Mouse (Mus musculus) brain, embryonic 18.5 days (tissue): ENCODE data around the gene Zfp365.

ENCODE experiments used
- DNase-seq: peaks from one replicate; pipeline ENCODE4 v3.0.0-alpha.2; 2012; ENCODE audit warnings: low read depth, low spot score

The Zfp365 gene

DNA sequence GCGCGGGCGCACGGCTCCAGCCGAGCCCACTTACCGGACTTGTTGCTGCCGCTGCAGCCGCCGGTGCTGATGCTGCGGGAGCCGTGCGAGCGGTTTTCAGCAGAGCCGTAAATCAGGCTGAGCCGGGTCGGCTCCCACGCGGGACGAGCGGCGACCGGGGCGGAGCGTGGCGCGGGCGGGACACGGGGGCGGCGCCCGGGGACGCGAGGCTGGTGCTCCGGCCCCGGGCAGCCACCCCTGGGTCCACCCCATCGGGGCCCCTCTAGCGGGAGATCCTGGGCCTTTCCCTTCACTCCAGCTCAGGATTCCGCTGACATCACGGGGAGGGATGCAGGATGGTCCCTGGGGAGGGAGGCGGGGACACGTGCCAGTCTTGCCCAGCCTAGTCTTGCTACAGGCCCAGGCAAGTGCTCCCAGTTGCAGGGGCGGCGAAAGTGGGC lies at the start of gene Zfp365:
Zfp365 (minus strand) TSS at position 326 of the 440 bp plus-strand sequence.
- peak; percentile 69 for DNase-seq

GRCm38 (mm10) chr10:67959982-67960381 lies 47.5 kb upstream of the Zfp365 start:
- DNase-seq = no peak

DNA sequence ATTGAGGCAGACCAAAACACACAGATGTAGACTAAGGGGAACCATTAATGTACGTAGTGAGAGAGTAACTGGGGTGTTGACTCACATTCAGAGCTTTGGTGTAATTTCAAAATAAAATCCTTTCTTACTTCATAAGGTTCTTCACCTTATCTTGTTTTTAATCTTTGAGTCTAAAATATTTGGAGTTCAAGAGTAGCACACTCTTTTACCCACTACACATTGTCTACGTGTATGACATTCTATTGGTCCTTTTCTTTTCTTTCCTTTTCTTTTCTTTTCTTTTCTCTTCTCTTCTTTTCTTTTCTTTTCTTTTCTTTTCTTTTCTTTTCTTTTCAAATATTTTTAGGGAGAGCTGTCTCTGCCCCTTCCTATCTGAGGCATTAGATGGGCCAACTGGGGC lies 43.5 kb upstream of the Zfp365 start:
- DNase-seq = no peak

DNA sequence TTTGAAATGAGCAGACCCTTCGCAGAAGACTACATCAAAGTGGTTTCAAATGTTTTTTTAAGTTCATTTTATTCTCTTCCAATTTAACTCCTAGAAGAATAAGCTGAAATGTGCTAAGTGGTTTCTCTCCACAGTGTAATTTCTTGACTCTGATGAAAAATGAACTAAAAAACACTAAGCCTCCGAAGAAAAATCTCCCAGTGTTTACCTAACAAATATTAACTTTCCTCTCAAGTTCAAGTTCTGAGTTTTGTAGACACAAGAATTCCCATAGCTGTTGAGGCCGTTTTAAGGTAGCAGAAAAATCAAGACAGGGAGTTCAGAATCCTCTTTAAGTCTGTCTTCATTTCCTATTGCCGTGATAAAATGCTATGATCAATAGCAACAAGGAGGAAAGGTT lies 39.2 kb upstream of the Zfp365 start:
- DNase-seq = no peak

GRCm38 (mm10) chr10:67950059-67950748 lies 37.7 kb upstream of the Zfp365 start:
- DNase-seq = no peak

GRCm38 (mm10) chr10:67943513-67943912 lies 31.1 kb upstream of the Zfp365 start:
- DNase-seq = no peak

DNA sequence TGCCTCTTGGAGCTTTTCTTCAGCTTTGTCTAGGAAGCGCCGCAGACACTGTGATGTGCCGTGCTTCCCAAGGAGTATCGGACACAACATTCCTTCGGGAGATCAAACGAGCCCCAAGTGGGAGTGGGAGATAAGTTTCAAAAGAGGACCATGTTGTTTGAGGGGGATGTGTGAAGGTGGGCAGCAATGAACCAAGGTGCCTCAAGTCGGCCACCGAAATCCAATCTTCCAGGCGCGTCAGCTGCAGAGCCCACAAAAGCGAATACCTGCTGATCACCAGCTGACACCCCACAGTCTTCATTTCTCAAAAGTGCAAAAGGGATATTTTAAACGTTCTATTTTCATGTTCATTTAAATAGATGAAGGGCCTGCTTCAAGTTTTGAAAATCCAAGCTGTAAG lies 27.1 kb upstream of the Zfp365 start:
- no peak for DNase-seq

DNA sequence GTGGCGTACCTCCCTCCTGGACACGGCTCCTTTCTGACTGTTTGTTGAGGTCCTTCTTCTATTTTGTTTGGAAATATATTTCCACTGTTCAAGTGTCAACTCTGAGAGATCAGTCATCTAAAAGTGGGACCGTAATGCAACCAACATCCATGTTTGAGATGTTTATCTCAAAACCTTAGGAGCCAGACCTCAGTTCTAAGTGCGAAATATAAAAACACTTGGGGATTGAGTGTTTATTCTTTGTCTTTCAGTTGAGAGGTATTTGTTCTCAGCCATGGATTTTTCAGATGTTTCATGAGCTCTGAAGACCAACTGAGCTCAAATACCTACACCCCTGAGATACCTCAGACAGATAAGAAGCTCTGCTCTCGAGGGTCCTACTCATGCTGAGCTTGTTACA lies 25.3 kb upstream of the Zfp365 start:
- DNase-seq = no peak

- DNase-seq = no peak
Observed at GRCm38 (mm10) chr10:67936944-67937343, 24.5 kb upstream of the Zfp365 start.

GRCm38 (mm10) chr10:67932780-67933179 lies 20.3 kb upstream of the Zfp365 start:
- no peak for DNase-seq

DNA sequence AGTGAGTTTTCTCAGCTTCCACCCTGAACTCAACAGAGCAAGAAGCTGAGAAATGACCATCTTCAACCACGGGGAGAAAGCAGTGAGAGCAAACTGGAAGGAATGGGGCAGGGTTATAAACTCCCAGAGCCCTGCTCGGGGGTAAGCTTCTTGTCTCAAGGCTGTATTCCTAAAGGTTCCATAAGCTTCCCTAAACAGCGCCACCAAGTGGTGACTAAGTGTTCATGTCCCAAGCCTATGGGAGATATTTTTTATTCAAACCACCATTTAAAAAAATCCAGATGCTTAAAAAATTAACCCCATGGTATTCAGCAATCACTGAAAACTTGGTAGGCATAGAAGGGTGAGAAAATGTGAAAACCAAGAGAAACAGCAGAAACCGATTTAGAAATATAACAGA lies 18.9 kb upstream of the Zfp365 start:
- no peak for DNase-seq

DNA sequence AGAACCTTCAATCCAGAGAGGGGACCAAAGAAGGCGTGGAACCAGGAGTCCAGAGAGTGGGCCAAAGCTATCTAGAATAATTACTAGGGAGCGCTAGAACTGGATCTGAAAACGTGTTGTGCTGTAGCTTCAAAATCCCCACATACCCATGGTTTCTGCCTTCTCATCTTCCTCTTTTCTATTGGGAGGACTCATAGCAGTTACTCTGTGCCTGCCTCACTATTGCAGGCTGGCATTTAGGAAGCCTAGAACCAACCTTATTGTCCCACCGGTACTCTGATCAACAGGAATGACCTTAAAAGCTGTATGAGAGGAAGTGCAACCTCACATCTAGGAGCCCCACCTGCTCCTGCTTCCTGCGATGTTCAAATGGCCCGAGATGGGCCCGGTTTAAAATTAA lies 16.1 kb upstream of the Zfp365 start:
- DNase-seq = no peak

DNA sequence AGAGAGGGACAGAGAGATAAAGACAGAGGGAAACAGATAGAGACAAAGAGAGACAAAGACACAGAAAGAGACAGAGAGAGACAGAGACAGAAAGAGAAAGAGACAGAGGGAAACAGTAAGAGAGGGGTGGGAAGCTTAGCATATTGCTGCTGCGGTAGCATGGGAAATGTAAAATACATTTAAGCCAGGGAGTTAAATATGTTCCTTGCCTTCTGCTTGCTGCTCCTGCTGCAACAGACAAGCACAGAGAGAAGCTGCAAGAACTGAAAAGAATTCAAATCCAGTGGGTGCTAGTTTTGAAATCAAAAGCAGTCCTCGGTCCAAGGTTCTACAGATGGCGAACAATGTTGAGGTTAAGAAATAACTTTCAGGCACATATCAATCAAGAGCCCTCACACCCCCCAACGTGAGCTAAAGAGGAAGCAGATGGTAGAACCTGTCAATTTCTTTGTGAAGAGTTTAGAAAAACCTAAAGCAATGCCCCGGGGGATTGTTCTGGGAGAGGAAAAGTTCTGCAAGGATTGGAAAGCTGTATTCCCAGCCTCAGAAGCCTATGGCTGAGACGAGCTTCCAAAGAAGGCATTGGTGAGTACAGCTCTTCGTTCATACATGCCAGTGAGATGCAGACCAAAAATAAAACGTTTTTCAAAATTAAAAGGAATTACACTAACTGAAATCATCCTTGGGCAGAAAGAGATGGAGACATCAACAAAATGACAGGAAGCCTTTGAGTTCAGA lies 15.4 kb upstream of the Zfp365 start:
- no peak for DNase-seq

- no peak for DNase-seq
Observed at GRCm38 (mm10) chr10:67924030-67924429, 11.6 kb upstream of the Zfp365 start.

- no peak for DNase-seq
Observed at GRCm38 (mm10) chr10:67921777-67922176, 9.3 kb upstream of the Zfp365 start.

GRCm38 (mm10) chr10:67919706-67920105 lies 7.2 kb upstream of the Zfp365 start:
- no peak for DNase-seq

DNA sequence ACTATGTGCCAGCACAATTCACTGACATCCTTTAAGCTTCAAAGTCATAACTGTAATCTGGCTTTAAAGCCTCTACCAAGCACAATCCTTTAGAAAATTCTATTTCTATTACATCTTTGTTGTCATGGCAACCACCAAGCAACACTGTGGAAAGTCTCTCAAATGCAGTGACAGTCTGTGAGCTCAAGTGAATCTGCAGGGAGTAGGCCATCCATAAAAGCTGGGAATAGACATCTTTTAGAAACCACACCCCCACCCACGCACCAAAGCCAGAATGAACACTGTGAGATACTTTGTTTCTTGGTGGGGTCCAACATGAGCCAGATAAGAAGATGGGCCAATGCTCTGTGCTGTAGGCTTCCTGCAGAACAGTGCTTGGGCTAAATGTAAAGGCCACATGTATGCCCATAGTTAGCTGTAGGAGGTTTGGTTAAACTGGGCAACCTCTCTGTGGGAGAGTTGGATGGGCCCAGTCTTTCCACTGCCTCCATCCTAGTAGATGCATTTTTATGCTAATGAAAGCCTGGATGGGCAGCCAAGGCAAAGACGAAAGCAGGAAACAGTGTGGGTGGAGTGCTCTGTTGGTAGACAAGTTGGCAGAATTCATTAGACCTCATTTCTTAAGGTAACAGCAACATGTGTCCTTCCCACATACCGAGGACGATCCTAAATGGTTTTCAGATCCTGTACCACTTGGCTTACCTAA lies 5.9 kb upstream of the Zfp365 start:
- peak; percentile 72 for DNase-seq

DNA sequence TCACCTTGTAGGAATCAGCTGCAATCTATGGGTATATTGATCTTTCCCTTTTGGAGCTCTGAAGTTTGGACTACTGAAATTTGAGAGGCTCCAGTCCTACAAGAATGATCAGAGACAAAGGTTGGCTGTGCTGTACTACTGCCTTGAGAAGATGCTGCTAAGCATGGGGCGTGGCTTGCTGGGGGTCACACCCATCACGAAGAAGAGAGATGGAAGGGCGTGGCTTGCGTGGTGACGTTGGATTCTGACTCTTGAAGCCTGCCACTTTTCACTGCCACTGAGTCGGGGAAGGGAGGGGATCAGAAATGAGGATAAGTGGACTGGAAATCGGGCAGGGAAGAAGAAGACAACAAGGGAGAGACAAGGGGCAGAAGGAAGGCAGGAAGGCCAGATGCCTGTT lies 4.9 kb upstream of the Zfp365 start:
- no peak for DNase-seq

- no peak for DNase-seq
Observed at GRCm38 (mm10) chr10:67911447-67912336, 770 bp downstream of the Zfp365 start.

- no peak for DNase-seq
Observed at GRCm38 (mm10) chr10:67907931-67908330, 4.5 kb downstream of the Zfp365 start.

DNA sequence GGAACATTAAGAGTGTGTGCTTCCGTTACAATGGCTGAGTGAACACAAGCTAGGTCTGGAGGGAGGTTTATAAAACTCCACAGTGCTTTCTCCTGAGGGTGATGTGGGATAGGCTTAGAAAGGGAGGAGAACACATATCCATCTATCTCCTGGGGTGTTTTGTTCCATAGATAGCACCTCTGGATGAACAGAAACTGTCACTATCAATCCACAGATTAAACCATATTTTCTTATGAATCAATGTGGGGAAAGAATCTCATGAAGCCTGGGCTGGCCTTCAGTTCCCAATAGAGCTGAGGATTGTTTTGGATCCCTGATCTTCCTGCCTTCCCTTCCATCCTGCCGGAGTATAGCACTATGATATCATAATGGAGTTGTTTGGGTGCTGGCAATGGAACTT lies 5.5 kb downstream of the Zfp365 start:
- no peak for DNase-seq

DNA sequence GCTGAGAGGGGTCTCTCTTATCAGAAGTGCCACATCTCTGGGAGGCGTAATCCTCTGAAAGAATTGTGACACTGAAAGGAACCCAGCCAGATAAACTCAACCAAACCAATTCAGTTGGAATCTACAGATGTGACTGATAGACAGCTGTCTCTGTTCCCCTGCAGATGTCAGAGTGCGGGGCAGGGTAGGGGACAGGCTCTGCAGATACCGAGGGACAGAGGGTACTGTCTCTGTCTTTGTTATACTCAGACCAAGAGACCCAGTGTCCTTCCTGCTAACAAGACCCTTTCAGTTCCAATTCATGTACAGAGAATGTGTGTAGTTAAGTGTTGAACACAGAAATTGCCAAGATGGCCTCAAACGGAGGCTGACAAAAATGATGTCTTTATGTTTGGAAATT lies 6.4 kb downstream of the Zfp365 start:
- DNase-seq = no peak
